Mouse (Mus musculus) small intestine, adult 2 months (tissue): ENCODE data around the gene Slc22a29. TPM values are rescaled to one million over a fixed set of nuclear protein-coding genes. Genes with fewer than 3 reads are reported as not detected.
A peak's percentile ranks its signal among the peaks of the same experiment; 100 is the strongest.
"Not testable (repeated sequence)": the region's sequence is repeated elsewhere in the genome, so short reads cannot be mapped to it uniquely, and the experiment has no call there.

Experiments used
- H3K27ac ChIP-seq: fragments of 200-500 bp; 2 replicates; pipeline ENCODE4 v1.5.1; 2012; ENCODE audit warnings: low read depth, low read length, control low read depth, inconsistent platforms; ENCODE audit not compliant: insufficient read depth
- H3K27me3 ChIP-seq: fragments of 200-500 bp; 2 replicates; pipeline ENCODE4 v1.6.1; 2012; ENCODE audit warnings: mild to moderate bottlenecking, moderate library complexity, low read length, inconsistent platforms; ENCODE audit not compliant: control insufficient read depth, insufficient read depth
- H3K36me3 ChIP-seq: fragments of 200-500 bp; 2 replicates; pipeline ENCODE4 v1.6.1; 2012; ENCODE audit warnings: mild to moderate bottlenecking, low read length, control low read depth, inconsistent platforms; ENCODE audit not compliant: control insufficient read depth, insufficient read depth
- H3K4me1 ChIP-seq: fragments of 200-500 bp; 2 replicates; pipeline ENCODE4 v1.6.1; 2012; ENCODE audit warnings: low read length, inconsistent platforms, mixed read lengths; ENCODE audit not compliant: control insufficient read depth, insufficient read depth, insufficient read length
- H3K4me3 ChIP-seq: fragments of 200-500 bp; 2 replicates; pipeline ENCODE4 v1.5.1; 2012; ENCODE audit warnings: low read depth, mild to moderate bottlenecking, control low read depth, inconsistent platforms, low read length, moderate library complexity
- CTCF ChIP-seq: fragments of 200-500 bp; IDR thresholded peaks from 2 replicates; pipeline ENCODE4 v1.5.1; 2012; ENCODE audit warnings: low read depth, mild to moderate bottlenecking, control low read depth, inconsistent platforms, low read length, moderate library complexity, mixed read lengths; ENCODE audit not compliant: insufficient replicate concordance, insufficient read length; ENCODE audit errors: extremely low read depth
- POLR2A ChIP-seq: fragments of 200-500 bp; IDR thresholded peaks from 2 replicates; pipeline ENCODE4 v1.6.1; 2012; ENCODE audit warnings: low read depth, mild to moderate bottlenecking, control low read depth, inconsistent platforms, low read length, moderate library complexity
- WGBS: fragments of 180-500 bp; shearing (Covaris S2); methylation state at CpG from one replicate; pipeline ENCODE4 v1.1.7; 2018; 5-methylcytosine and 5-hydroxymethylcytosine counted together
- polyA plus RNA-seq: library from polyadenylated mRNA; depleted of rRNA; stranded (reverse); fragments of >200 nt; gene quantifications from 2 replicates; pipeline ENCODE4 v1.2.3, GENCODE M21; 2012; rRNA removed

The Slc22a29 gene
- polyA plus RNA-seq = not detected in 2 replicates

GRCm38 (mm10) chr19:8218800-8219199 lies at the start of gene Slc22a29:
Gene Slc22a29, minus strand, starts transcription at chr19:8218900.
- no peak within 1 kb of the TSS for H3K4me3 ChIP-seq
- WGBS = 74% methylated on average over 2 of the region's 2 CpGs
- H3K36me3 ChIP-seq = no peaks in the 10 kb centered on the region
- TF ChIP-seq POLR2A (no peak), CTCF (no peak)
- H3K27ac ChIP-seq = no peak within 1 kb of the TSS
- no peaks in the 10 kb centered on the region for H3K4me1 ChIP-seq
- no peaks in the 10 kb centered on the region for H3K27me3 ChIP-seq

GRCm38 (mm10) chr19:8265324-8265723 lies 46.6 kb upstream of the Slc22a29 start:
- Histone ChIP-seq H3K4me3 (no peak overlapping the region), H3K27me3 (no peaks in the 10 kb centered on the region), H3K4me1 (no peaks in the 10 kb centered on the region), H3K27ac (no peak overlapping the region), H3K36me3 (no peaks in the 10 kb centered on the region)
- TF ChIP-seq CTCF (no peak), POLR2A (no peak)
- 30% methylated on average over 3 of the region's 3 CpGs for WGBS

GRCm38 (mm10) chr19:8252705-8253037 lies 34.0 kb upstream of the Slc22a29 start:
- Histone ChIP-seq H3K27me3 (no peaks in the 10 kb centered on the region), H3K36me3 (no peaks in the 10 kb centered on the region), H3K4me3 (peak overlapping the region; percentile 90), H3K27ac (no peak overlapping the region), H3K4me1 (no peaks in the 10 kb centered on the region)
- TF ChIP-seq POLR2A (no peak), CTCF (no peak)
- 33% methylated on average over 3 of the region's 3 CpGs for WGBS

GRCm38 (mm10) chr19:8251896-8252704 lies 33.4 kb upstream of the Slc22a29 start:
- TF ChIP-seq CTCF (no peak), POLR2A (0 out of 2 replicates have a peak, but pooled peaks have one; percentile 20)
- H3K4me3 ChIP-seq = peak overlapping the region; percentile 90
- H3K4me1 ChIP-seq = no peaks in the 10 kb centered on the region
- no peaks in the 10 kb centered on the region for H3K36me3 ChIP-seq
- WGBS = 5% methylated on average over 58 of the region's 58 CpGs
- H3K27me3 ChIP-seq = no peaks in the 10 kb centered on the region
- no peak overlapping the region for H3K27ac ChIP-seq

- TF ChIP-seq CTCF (no peak), POLR2A (no peak)
- Histone ChIP-seq H3K4me3 (no peak overlapping the region), H3K36me3 (no peaks in the 10 kb centered on the region), H3K27me3 (no peaks in the 10 kb centered on the region; the same call in 1 of the 2 replicates), H3K27ac (no peak overlapping the region), H3K4me1 (no peaks in the 10 kb centered on the region)
These were observed 10.2 kb upstream of the Slc22a29 start for GRCm38 (mm10) chr19:8228916-8229315.

GRCm38 (mm10) chr19:8148787-8149523 lies 69.7 kb downstream of the Slc22a29 start:
- Histone ChIP-seq H3K36me3 (no peaks in the 10 kb centered on the region), H3K4me3 (no peak overlapping the region), H3K27me3 (no peaks in the 10 kb centered on the region), H3K27ac (no peak overlapping the region), H3K4me1 (no peaks in the 10 kb centered on the region)
- WGBS = 47% methylated on average over 2 of the region's 2 CpGs
- TF ChIP-seq POLR2A (no peak), CTCF (no peak)

GRCm38 (mm10) chr19:8142716-8143115 lies 76.0 kb downstream of the Slc22a29 start:
- H3K4me1 ChIP-seq, H3K27ac ChIP-seq, H3K4me3 ChIP-seq, H3K27me3 ChIP-seq, H3K36me3 ChIP-seq: not testable (repeated sequence)
- WGBS = 74% methylated on average over 2 of the region's 2 CpGs

- not testable (repeated sequence) for H3K27me3 ChIP-seq, H3K4me3 ChIP-seq, H3K4me1 ChIP-seq, H3K36me3 ChIP-seq, H3K27ac ChIP-seq
- WGBS = 65% methylated on average over 14 of the region's 14 CpGs
These were observed 84.4 kb downstream of the Slc22a29 start for GRCm38 (mm10) chr19:8134127-8134841.

- 84% methylated on average over 2 of the region's 3 CpGs for WGBS
These were observed 86.8 kb downstream of the Slc22a29 start, which contains the start of gene Slc22a28 for GRCm38 (mm10) chr19:8131881-8132280. Gene Slc22a28, minus strand, starts transcription at chr19:8131982.

More at GRCm38 (mm10) chr19:8131881-8132280, 86.8 kb downstream of the Slc22a29 start, which contains the start of gene Slc22a28:
- not testable (repeated sequence) for H3K4me1 ChIP-seq, H3K27me3 ChIP-seq, H3K27ac ChIP-seq, H3K4me3 ChIP-seq, H3K36me3 ChIP-seq
